Mouse (Mus musculus) kidney, embryonic 15.5 days (tissue): ENCODE measurements around the gene Ing1. TPM values are rescaled to one million over a fixed set of nuclear protein-coding genes. Genes with fewer than 3 reads are reported as not detected.

Source experiments
- ATAC-seq: fragments of 200-750 bp; cut with Nextera tagmentation; replicated peaks from 2 replicates; pipeline ENCODE4 v1.8.0; 2017; ENCODE audit warnings: moderate TSS enrichment; ENCODE audit not compliant: low FRiP score
- H3K27ac ChIP-seq: fragments of 300-500 bp; sonication (generic); 2 replicates; pipeline ENCODE4 v1.5.1; 2015; ENCODE audit warnings: mild to moderate bottlenecking, inconsistent platforms
- H3K27me3 ChIP-seq: fragments of 300-500 bp; sonication (generic); 2 replicates; pipeline ENCODE4 v1.6.1; 2015; ENCODE audit warnings: inconsistent platforms
- H3K36me3 ChIP-seq: fragments of 300-500 bp; sonication (generic); 2 replicates; pipeline ENCODE4 v1.6.1; 2015; ENCODE audit warnings: inconsistent platforms
- H3K4me1 ChIP-seq: fragments of 300-500 bp; sonication (generic); 2 replicates; pipeline ENCODE4 v1.6.1; 2015; ENCODE audit warnings: inconsistent platforms
- H3K4me2 ChIP-seq: fragments of 300-500 bp; sonication (generic); 2 replicates; pipeline ENCODE4 v1.6.1; 2015; ENCODE audit warnings: moderate library complexity, mild to moderate bottlenecking, inconsistent platforms
- H3K4me3 ChIP-seq: fragments of 300-500 bp; sonication (generic); replicated peaks from 2 replicates; pipeline ENCODE4 v1.5.1; 2015; ENCODE audit warnings: mild to moderate bottlenecking, inconsistent platforms
- H3K9ac ChIP-seq: fragments of 300-500 bp; sonication (generic); 2 replicates; pipeline ENCODE4 v1.6.1; 2015; ENCODE audit warnings: mild to moderate bottlenecking, inconsistent platforms
- H3K9me3 ChIP-seq: fragments of 300-500 bp; sonication (generic); replicated peaks from 2 replicates; pipeline ENCODE4 v1.6.1; 2016; ENCODE audit warnings: inconsistent platforms
- WGBS: fragments of 180-500 bp; shearing (Covaris S2); methylation state at CpG from one replicate; pipeline ENCODE4 v1.1.7; 2015; ENCODE audit warnings: mixed read lengths; 5-methylcytosine and 5-hydroxymethylcytosine counted together
- polyA plus RNA-seq: library from polyadenylated mRNA; unstranded; fragments of >200 nt; fragmentation: Nextera tagmentation; extraction: Ambion mirVana; gene quantifications from 2 replicates; pipeline ENCODE4 v1.2.1, GENCODE M21; 2015

Gene Ing1
- polyA plus RNA-seq = 35.7 and 36.9 TPM in 2 replicates

DNA sequence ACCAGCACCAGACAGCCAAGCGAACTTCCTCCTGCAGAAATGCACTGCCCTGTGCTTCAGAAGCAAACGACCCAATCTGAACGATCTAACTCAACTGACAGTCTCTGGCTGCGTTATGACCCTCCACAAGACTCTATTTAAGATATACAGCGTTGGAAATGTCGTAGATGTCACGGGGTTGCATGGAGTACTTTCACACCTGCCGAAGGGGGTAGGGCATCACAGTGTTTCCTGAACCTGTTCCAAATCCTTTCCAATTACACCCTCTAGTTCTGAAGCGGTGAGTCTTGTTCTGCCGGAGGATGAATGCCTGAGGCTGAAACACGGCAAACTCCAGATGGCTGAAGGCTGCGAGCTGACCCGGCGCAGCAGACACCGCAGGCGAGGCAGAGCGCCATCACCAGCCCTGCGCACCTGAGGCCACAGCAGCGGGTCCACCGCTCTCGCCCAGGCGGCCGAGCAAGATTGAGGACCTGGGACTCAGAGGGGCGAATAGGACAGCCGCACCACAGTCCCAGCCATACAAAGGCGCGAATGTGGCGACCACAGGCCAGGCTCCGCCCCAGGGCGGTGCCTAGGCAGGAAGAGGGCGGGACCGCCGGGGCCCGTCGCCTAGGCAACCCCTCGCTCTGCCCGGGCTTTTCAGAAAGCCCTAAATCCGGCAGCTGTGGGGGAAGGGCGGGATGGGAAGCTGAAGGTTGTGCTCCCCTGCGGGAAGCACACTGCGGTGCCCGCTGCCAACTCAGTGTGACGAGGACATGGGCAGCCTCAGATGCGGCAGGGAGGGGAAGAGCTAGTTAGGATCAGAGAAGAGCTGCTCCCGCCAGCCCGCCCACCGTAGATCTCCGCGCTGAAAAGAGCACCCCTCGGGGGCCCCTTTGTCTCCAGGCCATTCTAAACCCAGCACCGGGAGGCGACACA lies at the start of gene Ing1:
TSS of gene Ing1 (plus strand) at position 773 of the 921 bp plus-strand sequence.
- H3K27me3 ChIP-seq = no peaks in the 10 kb centered on the region
- WGBS = under 1% methylated on average over 52 of the region's 52 CpGs

GRCm38 (mm10) chr8:11506074-11506473 lies 49.3 kb upstream of the Ing1 start:
- 82% methylated on average over 14 of the region's 14 CpGs for WGBS

More for the DNA sequence above, at the start of gene Ing1:
- Histone ChIP-seq H3K4me3 (peak within 1 kb of the TSS; percentile 95), H3K9ac (peak within 1 kb of the TSS; percentile 94), H3K9me3 (no peaks in the 10 kb centered on the region), H3K27ac (peak within 1 kb of the TSS; percentile 99), H3K36me3 (no peaks in the 10 kb centered on the region), H3K4me1 (peaks cover 30% of the 10 kb centered on the region), H3K4me2 (peak within 1 kb of the TSS; percentile 88)
- ATAC-seq = peak; percentile 77

GRCm38 (mm10) chr8:11506802-11507201 lies 48.6 kb upstream of the Ing1 start:
- no peak for ATAC-seq
- 75% methylated on average over 6 of the region's 6 CpGs for WGBS

More at GRCm38 (mm10) chr8:11506074-11506473, 49.3 kb upstream of the Ing1 start:
- Histone ChIP-seq H3K9ac (no peak overlapping the region), H3K4me1 (no peaks in the 10 kb centered on the region), H3K4me3 (no peak overlapping the region), H3K4me2 (no peak overlapping the region), H3K36me3 (peaks cover 90% of the 10 kb centered on the region), H3K27me3 (no peaks in the 10 kb centered on the region), H3K27ac (no peak overlapping the region), H3K9me3 (no peaks in the 10 kb centered on the region)
- no peak for ATAC-seq

DNA sequence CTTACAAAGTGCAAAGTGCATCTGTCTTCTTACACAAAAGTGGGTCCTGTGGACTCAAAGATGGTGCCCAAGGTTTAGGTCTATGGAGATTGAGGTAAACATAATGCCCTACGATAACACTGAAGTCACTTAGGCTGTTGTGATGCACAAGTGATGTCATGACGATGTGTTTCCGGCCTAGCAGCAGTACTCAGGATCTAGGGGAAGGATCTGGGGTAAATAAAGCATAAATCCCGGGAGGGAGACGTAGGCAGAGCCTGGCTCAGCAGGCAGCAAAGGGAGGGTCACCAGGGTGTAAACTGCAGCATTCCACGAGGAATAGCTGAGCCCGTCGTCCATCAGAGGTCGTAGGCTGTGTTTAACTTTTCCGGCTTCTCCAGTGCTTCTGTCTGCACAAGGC lies 46.5 kb upstream of the Ing1 start:
- no peaks in the 10 kb centered on the region for H3K9me3 ChIP-seq

More at GRCm38 (mm10) chr8:11506802-11507201, 48.6 kb upstream of the Ing1 start:
- Histone ChIP-seq H3K36me3 (peaks cover 95% of the 10 kb centered on the region), H3K4me1 (no peaks in the 10 kb centered on the region), H3K4me2 (no peak overlapping the region), H3K27me3 (no peaks in the 10 kb centered on the region), H3K9ac (no peak overlapping the region), H3K4me3 (no peak overlapping the region), H3K9me3 (no peaks in the 10 kb centered on the region), H3K27ac (no peak overlapping the region)

DNA sequence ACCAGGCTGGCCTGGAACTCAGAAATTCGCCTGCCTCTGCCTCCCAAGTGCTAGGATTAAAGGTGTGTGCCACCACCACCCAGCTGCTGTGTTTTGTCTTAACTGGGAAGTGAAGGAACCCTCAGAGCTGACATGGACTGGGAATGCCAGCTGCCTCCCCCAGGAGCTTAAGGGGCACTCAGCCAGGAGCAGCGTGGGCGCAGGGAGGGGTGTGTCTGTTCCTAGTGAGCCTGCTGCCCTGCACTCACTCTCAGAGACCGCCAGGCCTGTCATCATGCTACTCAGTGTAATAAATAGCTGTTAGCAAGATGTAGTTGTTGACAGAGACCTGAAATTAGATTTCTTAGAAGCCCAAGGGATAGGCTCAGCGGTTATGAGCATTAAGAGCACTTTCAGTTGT lies 44.4 kb upstream of the Ing1 start:
- H3K36me3 ChIP-seq = peaks cover 97% of the 10 kb centered on the region
- H3K27ac ChIP-seq = no peak overlapping the region
- WGBS = 90% methylated on average over 5 of the region's 5 CpGs

More for the DNA sequence above, 46.5 kb upstream of the Ing1 start:
- H3K9ac ChIP-seq = no peak overlapping the region
- WGBS = 83% methylated on average over 10 of the region's 10 CpGs
- no peaks in the 10 kb centered on the region for H3K4me1 ChIP-seq
- no peak overlapping the region for H3K27ac ChIP-seq
- no peaks in the 10 kb centered on the region for H3K27me3 ChIP-seq
- no peak overlapping the region for H3K4me2 ChIP-seq
- ATAC-seq = no peak
- H3K4me3 ChIP-seq = no peak overlapping the region
- peaks cover 97% of the 10 kb centered on the region for H3K36me3 ChIP-seq

GRCm38 (mm10) chr8:11512711-11513110 lies 42.7 kb upstream of the Ing1 start:
- no peak overlapping the region for H3K4me2 ChIP-seq
- H3K27ac ChIP-seq = no peak overlapping the region
- peaks cover 98% of the 10 kb centered on the region for H3K36me3 ChIP-seq
- H3K27me3 ChIP-seq = no peaks in the 10 kb centered on the region
- 84% methylated on average over 9 of the region's 9 CpGs for WGBS
- no peak overlapping the region for H3K9ac ChIP-seq
- no peak overlapping the region for H3K4me3 ChIP-seq
- no peak for ATAC-seq
- H3K9me3 ChIP-seq = no peaks in the 10 kb centered on the region
- H3K4me1 ChIP-seq = no peaks in the 10 kb centered on the region

More for the DNA sequence above, 44.4 kb upstream of the Ing1 start:
- no peak overlapping the region for H3K9ac ChIP-seq
- no peaks in the 10 kb centered on the region for H3K4me1 ChIP-seq
- H3K9me3 ChIP-seq = no peaks in the 10 kb centered on the region
- no peaks in the 10 kb centered on the region for H3K27me3 ChIP-seq
- no peak for ATAC-seq
- H3K4me3 ChIP-seq = no peak overlapping the region
- no peak overlapping the region for H3K4me2 ChIP-seq

GRCm38 (mm10) chr8:11513247-11513646 lies 42.1 kb upstream of the Ing1 start:
- H3K27me3 ChIP-seq = no peaks in the 10 kb centered on the region
- no peak overlapping the region for H3K4me3 ChIP-seq
- no peaks in the 10 kb centered on the region for H3K9me3 ChIP-seq
- H3K4me1 ChIP-seq = no peaks in the 10 kb centered on the region
- no peak for ATAC-seq
- H3K27ac ChIP-seq = no peak overlapping the region
- peaks cover 97% of the 10 kb centered on the region for H3K36me3 ChIP-seq
- no peak overlapping the region for H3K4me2 ChIP-seq
- no peak overlapping the region for H3K9ac ChIP-seq
- WGBS = 90% methylated on average over 5 of the region's 5 CpGs

DNA sequence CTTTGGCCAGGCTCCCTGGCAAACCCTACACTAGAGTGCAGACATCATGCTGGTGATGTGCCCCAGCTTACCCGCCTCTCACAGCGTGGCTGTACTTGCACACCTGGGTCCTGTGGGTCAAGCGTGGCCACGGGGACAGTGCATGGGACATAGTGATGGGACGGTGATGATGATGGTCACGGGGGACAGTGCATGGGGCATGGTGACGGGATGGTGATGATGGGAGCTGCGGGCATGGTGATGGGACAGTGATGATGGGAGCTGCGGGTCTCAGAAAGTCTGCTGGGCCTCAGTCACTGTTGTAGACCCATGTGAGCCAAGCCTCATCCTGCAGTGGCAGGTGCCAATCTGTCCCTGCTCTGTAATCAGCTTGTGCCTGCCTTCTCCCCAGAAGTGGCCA lies 39.1 kb upstream of the Ing1 start:
- Histone ChIP-seq H3K4me2 (no peak overlapping the region), H3K36me3 (peaks cover 84% of the 10 kb centered on the region), H3K9ac (no peak overlapping the region), H3K4me1 (no peaks in the 10 kb centered on the region), H3K4me3 (no peak overlapping the region), H3K27ac (no peak overlapping the region), H3K27me3 (no peaks in the 10 kb centered on the region), H3K9me3 (no peaks in the 10 kb centered on the region)
- no peak for ATAC-seq
- WGBS = 92% methylated on average over 9 of the region's 9 CpGs

GRCm38 (mm10) chr8:11517366-11518055 lies 37.9 kb upstream of the Ing1 start:
- no peaks in the 10 kb centered on the region for H3K9me3 ChIP-seq
- H3K36me3 ChIP-seq = peaks cover 82% of the 10 kb centered on the region
- H3K4me2 ChIP-seq = no peak overlapping the region
- H3K27ac ChIP-seq = no peak overlapping the region
- no peak overlapping the region for H3K9ac ChIP-seq
- WGBS = 84% methylated on average over 16 of the region's 16 CpGs
- H3K27me3 ChIP-seq = no peaks in the 10 kb centered on the region
- no peaks in the 10 kb centered on the region for H3K4me1 ChIP-seq
- no peak for ATAC-seq
- H3K4me3 ChIP-seq = no peak overlapping the region

DNA sequence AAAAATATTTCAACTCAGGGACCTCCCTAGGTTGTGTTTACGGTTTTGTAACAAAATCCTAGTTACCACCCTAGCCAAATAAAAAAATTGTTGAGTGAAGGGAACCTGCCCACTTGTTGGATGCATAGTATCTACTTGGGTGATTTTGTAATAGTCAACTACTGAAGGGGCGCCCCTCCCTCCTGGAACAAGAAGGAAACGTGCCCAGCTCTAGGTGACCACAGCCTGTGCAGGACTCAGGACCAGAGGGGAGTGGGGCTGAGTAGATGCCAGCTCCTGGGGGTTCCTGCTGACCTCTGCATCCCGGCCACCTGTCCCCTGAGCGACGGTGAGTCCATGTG lies 37.3 kb upstream of the Ing1 start:
- Histone ChIP-seq H3K27ac (no peak overlapping the region), H3K9ac (no peak overlapping the region), H3K9me3 (no peaks in the 10 kb centered on the region), H3K36me3 (peaks cover 77% of the 10 kb centered on the region), H3K4me1 (no peaks in the 10 kb centered on the region), H3K27me3 (no peaks in the 10 kb centered on the region), H3K4me2 (no peak overlapping the region), H3K4me3 (no peak overlapping the region)
- ATAC-seq = no peak
- 82% methylated on average over 6 of the region's 6 CpGs for WGBS

DNA sequence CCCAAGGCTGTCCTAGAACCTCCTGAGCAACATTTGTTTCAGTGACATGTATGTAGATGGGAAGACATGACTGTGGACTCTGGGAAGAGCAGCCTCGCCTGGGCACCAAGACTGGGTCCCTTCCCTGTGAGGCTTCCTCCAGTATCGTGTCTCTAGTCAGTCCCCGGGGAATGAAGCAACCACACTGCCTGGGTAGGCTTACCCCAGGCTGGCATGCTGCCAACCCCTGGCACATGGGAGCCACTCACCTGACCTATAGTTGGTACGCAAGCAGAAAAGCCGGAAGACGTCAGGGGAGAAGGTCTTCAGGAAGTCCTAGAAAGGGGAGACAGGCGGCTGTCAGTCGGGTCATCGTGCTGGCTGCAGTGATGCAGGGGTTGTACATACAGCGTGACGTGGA lies 36.7 kb upstream of the Ing1 start:
- H3K27ac ChIP-seq = no peak overlapping the region
- ATAC-seq = no peak
- H3K9ac ChIP-seq = no peak overlapping the region
- no peaks in the 10 kb centered on the region for H3K27me3 ChIP-seq
- H3K36me3 ChIP-seq = peaks cover 71% of the 10 kb centered on the region
- no peak overlapping the region for H3K4me2 ChIP-seq
- no peaks in the 10 kb centered on the region for H3K9me3 ChIP-seq
- 91% methylated on average over 11 of the region's 11 CpGs for WGBS
- H3K4me1 ChIP-seq = no peaks in the 10 kb centered on the region
- H3K4me3 ChIP-seq = no peak overlapping the region

DNA sequence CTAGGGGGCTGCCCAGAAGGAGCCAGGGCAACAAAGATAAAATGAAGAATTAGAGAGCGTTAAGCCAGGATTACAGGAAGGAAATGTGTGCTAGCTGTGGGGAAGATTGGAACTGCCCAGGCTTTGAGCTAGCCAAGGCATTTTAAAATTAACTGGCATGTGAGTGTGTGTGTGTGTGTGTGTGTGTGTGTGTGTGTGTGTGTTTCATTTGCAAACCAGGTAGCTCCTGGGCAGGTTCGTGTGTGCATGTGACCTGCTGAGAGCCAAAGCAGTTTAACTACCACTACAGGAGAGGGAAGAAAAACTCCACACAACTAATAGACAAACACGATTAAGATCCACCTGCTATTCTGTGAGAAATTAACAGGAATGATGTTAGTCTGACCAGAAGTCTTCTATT lies 32.0 kb upstream of the Ing1 start:
- Histone ChIP-seq H3K4me1 (no peaks in the 10 kb centered on the region), H3K4me3 (no peak overlapping the region), H3K9me3 (no peaks in the 10 kb centered on the region), H3K27ac (no peak overlapping the region), H3K27me3 (no peaks in the 10 kb centered on the region), H3K4me2 (no peak overlapping the region), H3K9ac (no peak overlapping the region), H3K36me3 (peaks cover 34% of the 10 kb centered on the region)
- no peak for ATAC-seq
- 77% methylated on average over 3 of the region's 3 CpGs for WGBS
